Mouse (Mus musculus) kidney, embryonic 14.5 days (tissue): Measurements from ENCODE around the gene Rxfp4. TPM values are rescaled to one million over a fixed set of nuclear protein-coding genes. Genes with fewer than 3 reads are reported as not detected.

Experiments used
- ATAC-seq: fragments of 200-750 bp; cut with Nextera tagmentation; 2 replicates; pipeline ENCODE4 v1.8.0; 2017; ENCODE audit warnings: moderate number of reproducible peaks, mild to moderate bottlenecking, moderate TSS enrichment, moderate library complexity; ENCODE audit not compliant: low FRiP score, low TSS enrichment
- H3K27ac ChIP-seq: fragments of 300-500 bp; sonication (generic); 2 replicates; pipeline ENCODE4 v1.5.1; 2014; ENCODE audit warnings: low read depth, mild to moderate bottlenecking, low read length, moderate library complexity, mixed read lengths
- H3K27me3 ChIP-seq: fragments of 300-500 bp; sonication (generic); 2 replicates; pipeline ENCODE4 v1.6.1; 2014; ENCODE audit warnings: mild to moderate bottlenecking, low read length; ENCODE audit not compliant: control insufficient read depth, insufficient read depth
- H3K36me3 ChIP-seq: fragments of 300-500 bp; sonication (generic); 2 replicates; pipeline ENCODE4 v1.6.1; 2014; ENCODE audit warnings: low read length, mixed read lengths; ENCODE audit not compliant: control insufficient read depth, insufficient read depth
- H3K4me1 ChIP-seq: fragments of 300-500 bp; sonication (generic); 2 replicates; pipeline ENCODE4 v1.6.1; 2014; ENCODE audit warnings: low read length, mixed read lengths; ENCODE audit not compliant: control insufficient read depth, insufficient read depth
- H3K4me2 ChIP-seq: fragments of 300-500 bp; sonication (generic); replicated peaks from 2 replicates; pipeline ENCODE4 v1.6.1; 2014; ENCODE audit warnings: low read depth, mild to moderate bottlenecking, low read length
- H3K4me3 ChIP-seq: fragments of 300-500 bp; sonication (generic); 2 replicates; pipeline ENCODE4 v1.5.1; 2014; ENCODE audit warnings: mild to moderate bottlenecking, low read length
- H3K9ac ChIP-seq: fragments of 300-500 bp; sonication (generic); 2 replicates; pipeline ENCODE4 v1.6.1; 2014; ENCODE audit warnings: low read depth, mild to moderate bottlenecking, low read length, moderate library complexity
- H3K9me3 ChIP-seq: fragments of 300-500 bp; sonication (generic); 2 replicates; pipeline ENCODE4 v1.6.1; 2016; ENCODE audit warnings: low read length; ENCODE audit not compliant: control insufficient read depth
- WGBS: fragments of 180-500 bp; shearing (Covaris S2); extraction: QIAGEN DNeasy Blood & Tissue Kit; methylation state at CpG from one replicate; pipeline ENCODE4 v1.1.7; 2014; 5-methylcytosine and 5-hydroxymethylcytosine counted together
- polyA plus RNA-seq: library from polyadenylated mRNA; unstranded; fragments of >200 nt; fragmentation: Nextera tagmentation; extraction: Ambion mirVana; gene quantifications from 2 replicates; pipeline ENCODE4 v1.2.1, GENCODE M21; 2014

Gene Rxfp4
- polyA plus RNA-seq, 1 experiment from 2014 or later, result not detected

GRCm38 (mm10) chr3:88684980-88685941 is 32.3 kb upstream of the Rxfp4 start, which contains the start of gene Khdc4:
Gene Khdc4 (plus strand): TSS chr3:88685803.
- peak; percentile 99 for ATAC-seq
- H3K36me3 ChIP-seq, result peaks cover 26% of the 10 kb centered on the region
- H3K27ac ChIP-seq, result peak within 1 kb of the TSS; percentile 98
- peak within 1 kb of the TSS; percentile 99 for H3K4me3 ChIP-seq
- H3K4me1 ChIP-seq, result peaks cover 7% of the 10 kb centered on the region; the same call in 1 of the 2 replicates
- H3K9ac ChIP-seq, result peak within 1 kb of the TSS; percentile 99
- under 1% methylated on average over 47 of the region's 47 CpGs for WGBS
- H3K4me2 ChIP-seq, result peak within 1 kb of the TSS; percentile 94
- H3K9me3 ChIP-seq, result no peaks in the 10 kb centered on the region
- no peaks in the 10 kb centered on the region for H3K27me3 ChIP-seq

GRCm38 (mm10) chr3:88684236-88684979 is 31.5 kb upstream of the Rxfp4 start:
- H3K4me2 ChIP-seq, result peak overlapping the region; percentile 57
- H3K9me3 ChIP-seq, result no peaks in the 10 kb centered on the region
- WGBS, result 63% methylated on average over 7 of the region's 8 CpGs
- H3K36me3 ChIP-seq, result peaks cover 18% of the 10 kb centered on the region
- H3K4me1 ChIP-seq, result peaks cover 7% of the 10 kb centered on the region; the same call in 1 of the 2 replicates
- H3K4me3 ChIP-seq, result peak overlapping the region; percentile 99
- peak overlapping the region; percentile 93; the same call in 1 of the 2 replicates for H3K27ac ChIP-seq
- H3K27me3 ChIP-seq, result no peaks in the 10 kb centered on the region
- H3K9ac ChIP-seq, result peak overlapping the region; percentile 99; the same call in 1 of the 2 replicates
- ATAC-seq, result no peak

GRCm38 (mm10) chr3:88683814-88684213 is 30.9 kb upstream of the Rxfp4 start:
- 88% methylated on average over 2 of the region's 2 CpGs for WGBS
- Histone ChIP-seq H3K27ac (no peak overlapping the region), H3K27me3 (no peaks in the 10 kb centered on the region), H3K9ac (no peak overlapping the region), H3K4me3 (no peak overlapping the region), H3K36me3 (peaks cover 12% of the 10 kb centered on the region), H3K4me2 (no peak overlapping the region), H3K4me1 (peaks cover 7% of the 10 kb centered on the region; the same call in 1 of the 2 replicates), H3K9me3 (no peaks in the 10 kb centered on the region)
- ATAC-seq, result no peak

GRCm38 (mm10) chr3:88677399-88677798 is 24.5 kb upstream of the Rxfp4 start:
- H3K4me3 ChIP-seq, result peak overlapping the region; percentile 18
- H3K4me2 ChIP-seq, result peak overlapping the region; percentile 44
- no peaks in the 10 kb centered on the region for H3K4me1 ChIP-seq
- WGBS, result 9% methylated on average over 11 of the region's 11 CpGs
- H3K9ac ChIP-seq, result peak overlapping the region; percentile 43; the same call in 1 of the 2 replicates
- H3K36me3 ChIP-seq, result no peaks in the 10 kb centered on the region
- ATAC-seq, result peak; percentile 88
- H3K9me3 ChIP-seq, result no peaks in the 10 kb centered on the region
- H3K27ac ChIP-seq, result no peak overlapping the region
- no peaks in the 10 kb centered on the region for H3K27me3 ChIP-seq

GRCm38 (mm10) chr3:88664095-88664494 is 11.2 kb upstream of the Rxfp4 start:
- H3K9ac ChIP-seq, result no peak overlapping the region
- no peaks in the 10 kb centered on the region for H3K27me3 ChIP-seq
- H3K4me1 ChIP-seq, result no peaks in the 10 kb centered on the region
- H3K4me2 ChIP-seq, result no peak overlapping the region
- no peaks in the 10 kb centered on the region for H3K36me3 ChIP-seq
- no peak overlapping the region for H3K27ac ChIP-seq
- H3K4me3 ChIP-seq, result no peak overlapping the region
- 68% methylated on average over 4 of the region's 4 CpGs for WGBS
- H3K9me3 ChIP-seq, result no peaks in the 10 kb centered on the region
- no peak for ATAC-seq

- Histone ChIP-seq H3K4me2 (no peak overlapping the region), H3K4me1 (no peaks in the 10 kb centered on the region), H3K36me3 (no peaks in the 10 kb centered on the region), H3K27ac (no peak overlapping the region), H3K4me3 (no peak overlapping the region), H3K9me3 (no peaks in the 10 kb centered on the region), H3K9ac (no peak overlapping the region), H3K27me3 (no peaks in the 10 kb centered on the region)
- WGBS, result 12% methylated on average over 6 of the region's 6 CpGs
- no peak for ATAC-seq
These were observed 6.9 kb upstream of the Rxfp4 start for GRCm38 (mm10) chr3:88659798-88660197.

GRCm38 (mm10) chr3:88658441-88659127 is 5.6 kb upstream of the Rxfp4 start:
- no peaks in the 10 kb centered on the region for H3K27me3 ChIP-seq
- H3K4me1 ChIP-seq, result no peaks in the 10 kb centered on the region
- no peaks in the 10 kb centered on the region for H3K9me3 ChIP-seq
- H3K27ac ChIP-seq, result no peak overlapping the region
- H3K36me3 ChIP-seq, result no peaks in the 10 kb centered on the region
- no peak overlapping the region for H3K4me3 ChIP-seq
- 66% methylated on average over 5 of the region's 5 CpGs for WGBS
- no peak overlapping the region for H3K4me2 ChIP-seq
- no peak overlapping the region for H3K9ac ChIP-seq
- no peak for ATAC-seq

- Histone ChIP-seq H3K27me3 (no peaks in the 10 kb centered on the region), H3K4me3 (no peak overlapping the region), H3K9ac (no peak overlapping the region), H3K27ac (no peak overlapping the region), H3K36me3 (no peaks in the 10 kb centered on the region), H3K9me3 (no peaks in the 10 kb centered on the region), H3K4me2 (no peak overlapping the region), H3K4me1 (no peaks in the 10 kb centered on the region)
- WGBS, result 77% methylated on average over 8 of the region's 8 CpGs
- no peak for ATAC-seq
These were observed 2.7 kb upstream of the Rxfp4 start for GRCm38 (mm10) chr3:88655619-88656018.
